Mouse (Mus musculus): ENCODE results near the gene Rsbn1l.

DNA sequence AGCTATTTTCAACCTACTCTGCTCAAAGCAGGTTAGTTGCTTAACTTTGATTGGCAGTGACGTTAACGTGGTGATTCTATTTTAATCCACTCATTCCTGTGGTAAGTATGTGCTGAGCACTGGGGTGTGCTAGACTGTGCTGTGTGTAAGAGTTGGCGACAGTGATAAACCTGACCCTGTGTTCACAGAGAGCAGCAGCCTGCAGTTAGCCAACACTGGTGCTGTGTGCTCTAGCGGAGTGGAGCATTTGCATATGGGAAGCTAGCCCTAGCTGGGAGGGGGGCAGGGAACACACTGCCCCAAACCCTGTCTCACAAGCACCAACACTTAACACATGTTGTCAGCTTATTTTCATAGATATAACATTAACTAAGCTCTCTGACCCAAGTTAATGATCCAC, 11.7 kb upstream of the Rsbn1l start:
- no peak for TF ChIP-seq CTCF (IDR thresholded peaks at IDR 0.05; ENCODE audit: low read depth)
- TF ChIP-seq EP300 (IDR thresholded peaks at IDR 0.05; ENCODE audit: low read depth) = no peak

All from liver, embryonic 14.5 days (tissue).